Mouse (Mus musculus): ENCODE measurements around the gene Spin4. TPM values are rescaled to one million over a fixed set of nuclear protein-coding genes. Genes with fewer than 3 reads are reported as not detected.

The Spin4 gene
- 11.5 and 12.8 TPM in 2 replicates for polyA plus RNA-seq (2014; fragmentation: Nextera tagmentation; extraction: Ambion mirVana)

- Histone ChIP-seq H3K27me3 (ENCODE audit: control insufficient read depth, insufficient read depth, low read length) (no peaks in the 10 kb centered on the region), H3K4me2 (replicated peaks; ENCODE audit: low read depth, low read length) (peak within 1 kb of the TSS; percentile 50), H3K36me3 (ENCODE audit: control insufficient read depth, insufficient read depth, low read length) (no peaks in the 10 kb centered on the region), H3K4me1 (ENCODE audit: control insufficient read depth, insufficient read depth, low read length) (no peaks in the 10 kb centered on the region), H3K4me3 (ENCODE audit: low read depth, low read length) (peak within 1 kb of the TSS; percentile 44), H3K9ac (replicated peaks; ENCODE audit: low read depth, low read length) (peak within 1 kb of the TSS; percentile 32), H3K9me3 (ENCODE audit: control insufficient read depth, low read depth, low read length) (no peaks in the 10 kb centered on the region), H3K27ac (ENCODE audit: low read length) (peak within 1 kb of the TSS; percentile 93)
- WGBS = 22% methylated on average over 30 of the region's 30 CpGs
- ATAC-seq (ENCODE audit: insufficient number of reproducible peaks, insufficient read depth, low FRiP score, low read depth) = peak; percentile 93; the same call in 1 of the 2 replicates
Observed at GRCm38 (mm10) chrX:95026361-95026892, at the start of gene Spin4. Gene Spin4, minus strand, starts transcription at chrX:95026682.

DNA sequence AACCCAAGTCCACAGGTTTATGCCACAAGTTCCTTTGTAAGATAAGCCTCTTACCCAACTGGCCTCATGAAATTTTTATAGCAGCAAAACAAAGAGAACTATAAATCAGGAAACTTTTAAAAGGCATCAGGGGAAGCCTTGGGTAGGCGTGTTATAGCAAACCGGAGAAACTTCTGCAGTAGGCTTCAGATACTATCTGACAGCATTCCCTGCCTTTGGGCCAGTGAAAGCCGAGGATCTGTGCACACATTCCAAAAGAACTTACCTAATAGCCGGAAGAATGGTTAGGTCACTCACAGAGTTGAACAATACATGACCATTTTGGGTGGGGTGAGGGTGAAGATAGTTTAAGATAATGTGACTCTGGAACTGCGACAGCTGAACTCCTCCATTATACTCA, 1.4 kb upstream of the Spin4 start:
- H3K27ac ChIP-seq (ENCODE audit: low read length) = no peak overlapping the region
- no peaks in the 10 kb centered on the region for H3K4me1 ChIP-seq (ENCODE audit: control insufficient read depth, insufficient read depth, low read length)
- no peaks in the 10 kb centered on the region for H3K9me3 ChIP-seq (ENCODE audit: control insufficient read depth, low read depth, low read length)
- no peaks in the 10 kb centered on the region for H3K27me3 ChIP-seq (ENCODE audit: control insufficient read depth, insufficient read depth, low read length)
- no peaks in the 10 kb centered on the region for H3K36me3 ChIP-seq (ENCODE audit: control insufficient read depth, insufficient read depth, low read length)
- no peak for ATAC-seq (ENCODE audit: insufficient number of reproducible peaks, insufficient read depth, low FRiP score, low read depth)
- no peak overlapping the region for H3K9ac ChIP-seq (replicated peaks; ENCODE audit: low read depth, low read length)
- no peak overlapping the region for H3K4me2 ChIP-seq (replicated peaks; ENCODE audit: low read depth, low read length)
- no peak overlapping the region for H3K4me3 ChIP-seq (ENCODE audit: low read depth, low read length)
- WGBS = 67% methylated on average over 5 of the region's 5 CpGs

DNA sequence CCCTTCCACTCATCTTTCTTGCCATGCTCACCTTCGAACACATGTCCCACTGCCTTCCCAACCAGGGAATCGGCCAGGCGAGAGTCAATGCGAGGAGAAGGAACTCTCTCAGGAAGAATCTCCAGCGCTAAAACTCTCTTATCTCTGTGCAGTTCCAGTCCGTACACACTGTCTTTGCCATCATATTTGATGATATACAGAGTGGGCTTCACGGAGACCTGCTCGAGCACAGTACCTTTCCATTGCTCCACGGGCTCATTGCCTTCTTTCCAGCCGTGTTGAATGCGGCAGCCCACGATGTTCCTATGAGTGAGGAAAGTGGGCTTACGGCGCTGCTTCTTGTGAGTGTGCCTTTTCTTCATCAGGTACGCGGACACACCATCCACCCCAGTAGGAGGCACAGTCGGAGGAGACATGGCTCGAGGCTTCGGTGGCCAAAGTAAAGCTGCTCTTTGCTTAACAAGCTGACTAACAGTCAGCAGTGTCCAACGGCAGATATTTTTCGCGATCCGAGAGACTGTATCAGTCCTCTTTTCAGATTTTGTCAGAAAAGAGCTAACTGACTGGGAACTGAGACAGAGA, 612 bp downstream of the Spin4 start:
- peak; percentile 65; the same call in 1 of the 2 replicates for ATAC-seq (ENCODE audit: insufficient number of reproducible peaks, insufficient read depth, low FRiP score, low read depth)
- Histone ChIP-seq H3K9me3 (ENCODE audit: control insufficient read depth, low read depth, low read length) (no peaks in the 10 kb centered on the region), H3K4me3 (ENCODE audit: low read depth, low read length) (peak overlapping the region; percentile 44), H3K36me3 (ENCODE audit: control insufficient read depth, insufficient read depth, low read length) (no peaks in the 10 kb centered on the region), H3K27me3 (ENCODE audit: control insufficient read depth, insufficient read depth, low read length) (no peaks in the 10 kb centered on the region), H3K9ac (replicated peaks; ENCODE audit: low read depth, low read length) (peak overlapping the region; percentile 32), H3K4me1 (ENCODE audit: control insufficient read depth, insufficient read depth, low read length) (no peaks in the 10 kb centered on the region), H3K4me2 (replicated peaks; ENCODE audit: low read depth, low read length) (peak overlapping the region; percentile 50), H3K27ac (ENCODE audit: low read length) (peak overlapping the region; percentile 93)
- WGBS = 18% methylated on average over 23 of the region's 23 CpGs

- ATAC-seq (ENCODE audit: insufficient number of reproducible peaks, insufficient read depth, low FRiP score, low read depth) = no peak
- H3K9me3 ChIP-seq (ENCODE audit: control insufficient read depth, low read depth, low read length) = no peaks in the 10 kb centered on the region
- H3K27me3 ChIP-seq (ENCODE audit: control insufficient read depth, insufficient read depth, low read length) = no peaks in the 10 kb centered on the region
Observed at GRCm38 (mm10) chrX:95012033-95012432, 14.4 kb downstream of the Spin4 start.

GRCm38 (mm10) chrX:94998845-94999244, 27.6 kb downstream of the Spin4 start:
- H3K4me2 ChIP-seq (replicated peaks; ENCODE audit: low read depth, low read length) = no peak overlapping the region
- ATAC-seq (ENCODE audit: insufficient number of reproducible peaks, insufficient read depth, low FRiP score, low read depth) = no peak
- H3K4me3 ChIP-seq (ENCODE audit: low read depth, low read length) = no peak overlapping the region
- no peak overlapping the region for H3K27ac ChIP-seq (ENCODE audit: low read length)
- H3K9ac ChIP-seq (replicated peaks; ENCODE audit: low read depth, low read length) = no peak overlapping the region
- H3K36me3 ChIP-seq (ENCODE audit: control insufficient read depth, insufficient read depth, low read length) = no peaks in the 10 kb centered on the region
- H3K9me3 ChIP-seq (ENCODE audit: control insufficient read depth, low read depth, low read length) = no peaks in the 10 kb centered on the region
- 92% methylated on average over 11 of the region's 11 CpGs for WGBS
- no peaks in the 10 kb centered on the region for H3K4me1 ChIP-seq (ENCODE audit: control insufficient read depth, insufficient read depth, low read length)
- no peaks in the 10 kb centered on the region for H3K27me3 ChIP-seq (ENCODE audit: control insufficient read depth, insufficient read depth, low read length)

More at GRCm38 (mm10) chrX:95012033-95012432, 14.4 kb downstream of the Spin4 start:
- H3K27ac ChIP-seq (ENCODE audit: low read length) = no peak overlapping the region
- no peak overlapping the region for H3K4me2 ChIP-seq (replicated peaks; ENCODE audit: low read depth, low read length)
- no peaks in the 10 kb centered on the region for H3K4me1 ChIP-seq (ENCODE audit: control insufficient read depth, insufficient read depth, low read length)
- H3K4me3 ChIP-seq (ENCODE audit: low read depth, low read length) = no peak overlapping the region
- no peak overlapping the region for H3K9ac ChIP-seq (replicated peaks; ENCODE audit: low read depth, low read length)
- 22% methylated on average over 4 of the region's 4 CpGs for WGBS
- H3K36me3 ChIP-seq (ENCODE audit: control insufficient read depth, insufficient read depth, low read length) = no peaks in the 10 kb centered on the region

- no peak overlapping the region for H3K27ac ChIP-seq (ENCODE audit: low read length)
- no peaks in the 10 kb centered on the region for H3K9me3 ChIP-seq (ENCODE audit: control insufficient read depth, low read depth, low read length)
- no peaks in the 10 kb centered on the region for H3K4me1 ChIP-seq (ENCODE audit: control insufficient read depth, insufficient read depth, low read length)
- no peak overlapping the region for H3K4me2 ChIP-seq (replicated peaks; ENCODE audit: low read depth, low read length)
- H3K4me3 ChIP-seq (ENCODE audit: low read depth, low read length) = no peak overlapping the region
- no peaks in the 10 kb centered on the region for H3K36me3 ChIP-seq (ENCODE audit: control insufficient read depth, insufficient read depth, low read length)
- 52% methylated on average over 3 of the region's 3 CpGs for WGBS
- H3K9ac ChIP-seq (replicated peaks; ENCODE audit: low read depth, low read length) = no peak overlapping the region
- ATAC-seq (ENCODE audit: insufficient number of reproducible peaks, insufficient read depth, low FRiP score, low read depth) = no peak
- H3K27me3 ChIP-seq (ENCODE audit: control insufficient read depth, insufficient read depth, low read length) = no peaks in the 10 kb centered on the region
Observed at GRCm38 (mm10) chrX:94994113-94994512, 32.4 kb downstream of the Spin4 start.

GRCm38 (mm10) chrX:94990903-94991302, 35.6 kb downstream of the Spin4 start:
- H3K4me1 ChIP-seq (ENCODE audit: control insufficient read depth, insufficient read depth, low read length) = no peaks in the 10 kb centered on the region
- H3K27me3 ChIP-seq (ENCODE audit: control insufficient read depth, insufficient read depth, low read length) = no peaks in the 10 kb centered on the region
- WGBS = 74% methylated on average over 2 of the region's 2 CpGs
- no peak overlapping the region for H3K4me3 ChIP-seq (ENCODE audit: low read depth, low read length)
- no peaks in the 10 kb centered on the region for H3K36me3 ChIP-seq (ENCODE audit: control insufficient read depth, insufficient read depth, low read length)
- H3K4me2 ChIP-seq (replicated peaks; ENCODE audit: low read depth, low read length) = peak overlapping the region; percentile 48; the same call in 1 of the 2 replicates
- no peaks in the 10 kb centered on the region for H3K9me3 ChIP-seq (ENCODE audit: control insufficient read depth, low read depth, low read length)
- no peak for ATAC-seq (ENCODE audit: insufficient number of reproducible peaks, insufficient read depth, low FRiP score, low read depth)
- H3K9ac ChIP-seq (replicated peaks; ENCODE audit: low read depth, low read length) = no peak overlapping the region
- no peak overlapping the region for H3K27ac ChIP-seq (ENCODE audit: low read length)

- Histone ChIP-seq H3K27me3 (ENCODE audit: control insufficient read depth, insufficient read depth, low read length) (no peaks in the 10 kb centered on the region), H3K4me2 (replicated peaks; ENCODE audit: low read depth, low read length) (peak overlapping the region; percentile 48), H3K9ac (replicated peaks; ENCODE audit: low read depth, low read length) (no peak overlapping the region), H3K4me1 (ENCODE audit: control insufficient read depth, insufficient read depth, low read length) (no peaks in the 10 kb centered on the region), H3K4me3 (ENCODE audit: low read depth, low read length) (peak overlapping the region; percentile 15), H3K9me3 (ENCODE audit: control insufficient read depth, low read depth, low read length) (no peaks in the 10 kb centered on the region), H3K36me3 (ENCODE audit: control insufficient read depth, insufficient read depth, low read length) (no peaks in the 10 kb centered on the region), H3K27ac (ENCODE audit: low read length) (no peak overlapping the region)
- peak; percentile 73; the same call in 1 of the 2 replicates for ATAC-seq (ENCODE audit: insufficient number of reproducible peaks, insufficient read depth, low FRiP score, low read depth)
- WGBS = 22% methylated on average over 29 of the region's 29 CpGs
Observed at GRCm38 (mm10) chrX:94990080-94990825, 36.2 kb downstream of the Spin4 start.
